Mouse (Mus musculus) adrenal gland, postnatal 4 days (tissue): Measurements from ENCODE around the gene Atp10a. TPM values are rescaled to one million over a fixed set of nuclear protein-coding genes. Genes with fewer than 3 reads are reported as not detected.

Experiments
- DNase-seq, 2 experiments: peaks; one replicate each; pipeline ENCODE4 v3.0.0; 2021 to 2022; ENCODE audit warnings: low spot score in 2 of 2, mixed read lengths in 2 of 2
- total RNA-seq, 2 experiments: library from RNA; stranded (reverse); gene quantifications; 2 replicates each; pipeline ENCODE4 v1.2.3; 2021

Gene Atp10a
- total RNA-seq, 2 experiments from 2014 or later, result 37.8 to 42.1 TPM

DNA sequence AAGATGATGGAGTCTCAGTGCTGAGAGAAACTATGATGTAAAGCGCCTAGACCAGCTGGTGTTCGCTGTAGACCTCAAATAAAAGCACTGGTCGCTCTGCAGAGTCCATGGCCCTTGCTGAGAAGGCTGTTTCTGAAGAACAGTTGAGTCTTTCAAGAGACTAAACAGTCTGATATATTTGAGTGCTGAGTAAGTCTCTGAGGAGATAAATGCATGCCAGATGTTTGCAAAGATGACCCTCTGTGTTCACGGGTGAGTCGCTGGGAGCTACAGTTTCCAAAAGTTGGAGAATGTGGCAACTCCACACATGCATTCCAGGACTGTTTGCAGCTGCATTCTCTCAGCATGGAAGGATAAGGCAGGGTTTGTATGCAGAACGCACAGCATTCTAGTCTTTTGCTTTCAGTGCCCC lies 77.5 kb downstream of the Atp10a start:
- DNase-seq, result no peak

DNA sequence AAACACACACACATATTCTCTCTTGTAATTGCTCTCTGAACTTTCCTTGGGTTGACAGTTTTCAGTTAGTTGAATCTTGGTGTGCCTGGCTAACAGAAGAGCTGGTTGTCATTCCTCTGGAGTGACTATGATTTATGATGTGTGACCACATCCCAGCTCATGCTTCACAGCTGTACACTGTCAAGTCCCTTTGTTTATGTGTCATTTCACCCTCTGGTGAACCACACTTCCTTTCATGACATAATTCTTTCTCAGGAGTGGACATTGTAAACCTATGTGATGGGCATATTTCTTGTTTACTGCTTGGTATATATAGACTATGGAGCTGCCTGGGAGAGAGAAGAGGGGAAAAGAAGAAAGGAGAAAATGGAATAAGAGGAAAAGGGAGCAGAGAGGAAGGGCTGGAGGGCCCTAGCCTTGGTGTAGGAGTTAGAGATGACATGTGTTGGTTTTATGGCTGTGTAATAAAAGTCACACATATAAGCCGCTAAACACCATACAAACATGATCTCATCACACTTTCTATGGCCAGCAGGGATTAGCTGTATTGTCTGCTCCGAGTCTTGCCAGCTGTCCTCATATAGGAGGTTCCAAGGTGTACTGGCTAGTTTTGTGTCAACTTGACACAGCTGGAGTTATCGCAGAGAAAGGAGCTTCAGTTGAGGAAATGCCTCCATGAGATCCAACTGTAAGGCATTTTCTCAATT lies 81.0 kb downstream of the Atp10a start:
- no peak for DNase-seq

DNA sequence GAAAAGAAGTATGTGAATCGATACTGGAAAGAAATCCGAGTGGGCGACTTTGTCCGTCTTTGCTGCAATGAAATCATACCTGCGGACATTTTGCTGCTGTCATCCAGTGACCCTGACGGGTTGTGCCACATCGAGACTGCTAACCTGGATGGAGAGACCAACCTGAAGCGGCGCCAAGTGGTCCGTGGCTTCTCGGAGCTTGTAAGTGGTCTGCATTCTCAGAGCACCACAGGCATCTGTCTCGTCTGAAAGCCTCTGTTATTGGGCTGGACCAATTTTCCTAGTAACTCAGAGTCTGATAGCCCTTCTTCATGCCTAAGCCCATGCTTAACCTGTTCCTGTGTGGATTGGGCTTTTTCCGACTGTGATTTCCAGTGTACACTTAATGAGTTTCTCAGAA lies 84.2 kb downstream of the Atp10a start:
- no peak for DNase-seq

DNA sequence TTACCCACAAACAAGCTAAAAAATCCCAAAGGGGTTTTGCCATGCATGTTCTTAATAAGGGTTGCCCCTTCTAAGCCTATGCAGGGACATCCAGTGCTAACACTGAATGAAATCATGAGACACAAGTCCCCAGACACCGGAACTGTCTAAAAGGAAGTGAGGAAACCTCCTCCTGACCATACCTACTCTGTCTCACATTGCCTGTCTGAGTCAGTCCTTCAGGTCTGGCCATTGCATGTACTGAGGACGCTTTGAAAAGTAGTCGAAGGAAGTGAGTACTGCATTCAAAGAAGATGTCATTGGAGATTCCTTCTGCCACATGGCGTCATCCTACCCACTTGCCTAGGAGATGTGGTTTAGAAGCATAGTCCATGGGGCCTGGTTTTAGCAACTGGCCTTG lies 84.9 kb downstream of the Atp10a start:
- DNase-seq, result no peak

DNA sequence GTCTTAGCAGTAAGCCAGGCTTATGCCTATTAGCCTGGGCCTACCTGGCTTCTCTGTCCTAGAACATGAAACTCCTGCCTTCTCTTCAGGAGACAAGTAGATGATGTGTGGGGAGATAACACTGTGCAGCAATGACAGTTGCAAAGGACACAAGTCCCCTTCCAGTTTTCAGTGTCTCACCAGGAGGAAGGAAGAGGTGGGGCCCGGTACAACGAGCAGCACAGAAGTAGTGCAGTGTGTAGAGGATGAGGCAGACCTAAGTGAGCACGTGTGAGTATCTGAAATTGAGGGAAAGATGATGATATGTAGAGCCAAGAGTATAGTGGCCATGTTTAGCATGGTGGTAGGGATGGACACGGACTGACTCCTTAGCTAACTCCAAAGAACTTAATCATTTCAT lies 86.0 kb downstream of the Atp10a start:
- DNase-seq, result no peak

DNA sequence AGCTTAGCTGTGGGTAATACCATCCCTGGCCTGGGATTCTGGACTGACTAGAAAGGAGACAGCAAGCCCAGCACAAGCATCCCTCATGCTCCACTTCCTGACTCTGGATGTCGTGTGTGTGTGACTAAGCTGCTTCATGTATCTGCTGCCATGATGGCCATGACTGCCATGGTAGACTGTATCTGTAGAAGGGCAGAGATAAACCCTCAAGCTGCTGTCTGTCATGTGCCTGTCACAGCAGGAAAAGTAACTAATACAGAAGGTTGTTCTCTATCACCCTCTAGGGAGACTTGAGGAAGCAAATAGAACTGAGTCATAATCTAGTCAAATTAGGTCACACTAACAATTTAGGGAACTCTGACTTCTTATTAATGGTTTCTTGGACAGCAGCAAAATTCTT lies 86.7 kb downstream of the Atp10a start:
- no peak for DNase-seq

DNA sequence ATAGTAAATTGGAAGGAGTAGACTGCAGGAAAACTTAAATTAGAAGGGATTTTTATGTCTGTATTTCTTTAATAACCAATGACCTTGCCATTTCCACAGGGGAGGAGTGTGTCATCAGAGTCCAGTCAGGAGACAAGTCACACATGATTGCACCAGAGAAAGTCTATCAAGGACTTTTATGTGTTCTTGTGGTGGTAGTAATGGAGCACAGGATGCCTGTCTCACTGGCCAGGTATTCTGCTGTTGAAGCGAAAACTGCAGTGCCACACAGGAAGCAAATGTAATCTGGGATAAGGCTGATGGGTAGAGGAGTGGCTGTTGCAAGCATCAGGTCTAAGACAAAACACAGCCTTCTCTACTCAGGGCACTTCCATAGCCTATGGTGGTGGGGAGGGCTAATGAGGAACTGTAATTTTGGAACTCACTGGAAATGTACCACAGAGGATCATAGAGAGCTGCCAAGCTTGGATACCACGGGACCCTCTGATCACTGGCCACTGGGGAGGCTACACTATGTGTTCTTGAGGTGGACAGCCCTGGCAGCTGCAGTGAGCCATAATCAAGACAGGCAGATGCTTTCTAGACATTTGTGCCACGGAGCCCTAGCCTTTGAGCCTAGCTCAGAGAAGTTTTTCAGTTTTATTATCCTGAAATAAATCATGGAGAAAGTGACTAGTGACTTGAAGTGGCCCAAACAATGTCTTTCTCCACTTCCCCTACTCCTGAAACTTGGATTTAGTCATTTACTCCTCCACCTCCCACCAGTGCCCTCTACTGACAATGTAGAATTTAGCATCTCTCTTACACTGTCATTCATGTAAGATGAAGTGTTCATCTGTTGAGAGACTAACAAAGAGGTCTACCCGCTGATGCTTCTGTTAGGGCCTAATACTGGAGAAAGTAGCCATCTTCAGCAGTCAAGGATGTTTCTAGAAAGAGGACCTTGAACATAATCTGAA lies 87.7 kb downstream of the Atp10a start:
- DNase-seq, result no peak

DNA sequence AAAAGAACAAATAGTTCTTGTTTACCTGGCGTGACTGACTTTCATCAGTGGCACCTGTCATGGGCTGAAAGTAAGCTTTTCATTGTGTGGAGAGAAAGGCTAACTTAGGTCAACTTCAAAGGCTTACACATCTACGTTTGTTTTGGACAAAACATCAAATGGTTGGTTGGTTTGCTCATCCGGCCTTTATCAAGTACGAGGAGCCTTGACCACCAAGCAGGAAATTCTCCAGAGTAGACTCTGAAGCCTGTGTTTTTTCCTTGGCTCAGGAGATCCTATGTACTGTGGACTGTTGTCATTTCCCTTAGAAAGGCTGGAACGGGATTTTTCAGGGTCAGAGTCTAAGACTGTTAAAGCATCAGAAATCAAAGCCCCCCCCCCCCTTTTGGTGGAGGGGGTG lies 90.9 kb downstream of the Atp10a start:
- no peak for DNase-seq

DNA sequence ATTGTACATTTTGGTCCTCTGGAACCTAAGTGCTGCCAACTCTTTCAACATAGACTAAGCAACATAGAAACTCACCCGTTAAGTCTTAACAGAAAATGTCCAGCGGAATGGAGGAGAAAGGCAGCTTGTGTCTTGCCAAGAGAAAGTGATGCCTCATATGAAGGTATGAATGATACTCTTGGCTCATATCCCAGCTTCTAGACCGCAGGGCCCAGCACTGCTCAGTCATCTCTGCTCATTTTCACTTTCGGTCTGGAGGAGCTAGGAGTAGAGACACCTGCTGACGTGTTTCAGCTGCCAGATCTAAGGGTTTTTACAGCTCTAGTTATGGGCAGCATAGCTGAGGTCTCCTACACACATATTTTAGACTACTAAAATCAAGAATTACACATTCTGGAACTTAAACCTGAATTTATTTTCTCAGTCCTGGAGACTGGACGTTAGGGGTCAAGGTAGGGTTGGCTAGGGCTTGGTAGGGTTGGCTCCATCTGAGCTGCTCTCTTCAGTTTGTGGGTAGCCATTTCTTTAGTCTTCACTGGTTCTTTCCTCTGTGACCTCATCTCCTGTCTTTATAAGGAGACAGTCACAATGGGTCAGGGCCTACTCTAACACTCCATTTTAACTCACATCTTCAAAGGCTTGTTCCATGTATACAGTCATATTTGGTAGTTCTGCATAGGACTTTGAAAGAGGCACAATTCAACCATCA lies 94.1 kb downstream of the Atp10a start:
- no peak for DNase-seq

DNA sequence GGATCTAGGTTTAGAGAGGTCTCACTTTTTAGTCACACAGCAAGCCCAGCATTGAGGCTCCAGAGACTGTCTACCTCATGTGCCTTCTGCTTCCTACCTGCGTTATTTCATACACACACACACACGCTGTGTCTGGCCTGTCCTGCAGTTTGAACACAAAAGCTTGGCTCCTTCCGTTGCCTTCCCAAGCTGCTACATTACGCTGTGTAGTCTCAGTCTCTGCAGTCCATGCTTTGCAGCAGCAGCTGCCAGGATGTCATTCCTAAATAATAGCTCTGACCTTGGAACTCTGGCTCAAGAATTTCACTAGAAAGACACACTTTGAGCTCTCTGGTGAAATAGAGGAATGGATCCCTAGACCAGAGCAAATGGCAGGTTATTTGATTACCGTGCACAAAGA lies 96.1 kb downstream of the Atp10a start:
- DNase-seq, result no peak

DNA sequence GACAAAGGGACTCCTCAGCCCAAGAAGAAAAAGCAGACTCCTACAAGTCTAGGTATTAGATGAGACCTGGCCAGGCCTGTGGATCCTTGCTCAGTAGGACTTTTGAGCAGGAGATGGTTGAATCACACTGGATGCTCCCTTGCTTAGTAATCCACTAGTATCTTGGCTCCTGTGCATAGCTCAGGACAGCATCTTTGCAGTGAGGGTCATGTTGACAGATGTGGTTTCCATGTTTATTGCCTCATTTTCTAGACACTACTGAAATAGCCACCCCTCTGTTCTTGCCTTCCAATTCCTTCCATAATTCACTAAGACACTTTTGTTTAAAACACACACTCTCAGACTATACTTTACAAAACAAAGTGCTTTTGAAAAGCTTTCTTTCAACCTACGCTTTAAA lies 98.1 kb downstream of the Atp10a start:
- no peak for DNase-seq

DNA sequence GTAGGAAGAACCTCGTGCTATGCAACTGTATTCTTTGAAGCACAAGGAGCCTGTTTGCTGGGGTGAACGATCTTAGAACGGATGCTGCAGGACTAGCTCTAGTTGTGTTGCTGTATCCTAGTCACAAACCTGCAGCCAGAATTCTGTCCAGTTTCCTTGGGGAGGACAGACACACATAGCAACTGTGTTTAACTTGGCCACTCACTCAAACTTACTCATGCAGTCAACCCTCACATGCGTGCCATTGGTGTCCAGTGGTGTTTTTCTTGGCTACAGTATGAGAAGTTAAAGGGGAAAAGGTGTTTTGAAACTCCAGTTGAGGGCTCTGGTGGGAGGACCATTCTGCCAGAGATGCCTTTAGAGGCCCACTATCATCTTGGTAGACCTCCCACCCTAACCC lies 98.6 kb downstream of the Atp10a start:
- DNase-seq, result no peak

DNA sequence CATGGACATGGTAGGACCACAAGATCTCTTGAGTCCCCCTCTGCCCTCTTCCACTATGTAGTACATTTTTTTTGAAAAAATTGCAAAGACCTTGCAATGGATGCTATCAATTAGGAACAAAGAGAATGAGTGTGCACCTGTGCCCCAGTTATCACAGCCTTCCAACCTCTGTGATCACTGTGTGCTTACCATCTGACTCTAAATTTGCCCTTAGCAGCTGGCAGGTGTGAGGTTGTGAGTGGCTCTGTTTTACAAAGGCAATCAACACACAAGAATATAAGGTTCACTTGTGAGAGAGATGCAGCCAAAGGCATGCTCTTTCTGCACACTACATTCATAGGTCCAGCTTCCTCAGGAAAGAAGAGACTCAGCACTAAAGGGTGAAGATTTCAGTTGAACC lies 99.1 kb downstream of the Atp10a start:
- no peak for DNase-seq

DNA sequence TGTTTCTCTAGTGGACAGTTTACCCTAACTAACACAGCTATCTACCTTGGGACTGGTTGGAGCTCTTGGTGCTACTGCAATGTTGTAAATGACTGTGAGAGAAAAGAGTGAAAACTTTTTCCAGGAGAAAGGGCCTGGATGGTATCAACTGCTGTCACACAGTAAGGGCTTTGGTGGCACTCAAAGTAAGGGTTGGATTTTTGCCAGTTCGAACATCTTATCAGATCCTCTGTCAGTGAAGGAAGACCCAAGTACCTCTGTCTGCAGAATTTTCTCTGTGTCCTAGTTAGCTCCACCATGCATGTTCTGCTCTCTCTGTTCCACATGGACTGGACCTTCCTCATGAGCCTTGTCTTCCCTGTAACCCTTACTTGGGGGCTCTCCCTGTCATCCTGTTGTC lies 99.9 kb downstream of the Atp10a start:
- DNase-seq, result no peak

DNA sequence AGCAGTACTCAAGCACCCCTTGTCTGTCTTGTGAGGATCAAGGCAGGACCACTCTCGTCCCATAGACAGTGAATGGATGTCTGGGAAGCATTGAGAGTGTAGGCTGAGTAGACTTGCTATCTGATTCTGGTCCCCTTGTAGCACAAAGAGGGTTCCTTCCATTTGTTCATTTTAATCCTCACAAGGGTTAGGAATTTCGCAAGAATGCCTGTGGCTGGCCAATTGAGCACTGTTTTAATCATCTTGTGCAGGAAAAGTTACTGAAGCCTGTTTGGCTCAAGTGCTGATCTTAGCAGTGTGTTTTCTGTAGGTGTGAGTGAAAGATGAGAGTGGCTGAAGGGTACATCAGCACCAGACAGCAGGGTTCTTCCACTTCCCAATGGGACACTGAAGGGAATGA lies 101.4 kb downstream of the Atp10a start:
- DNase-seq, result no peak

DNA sequence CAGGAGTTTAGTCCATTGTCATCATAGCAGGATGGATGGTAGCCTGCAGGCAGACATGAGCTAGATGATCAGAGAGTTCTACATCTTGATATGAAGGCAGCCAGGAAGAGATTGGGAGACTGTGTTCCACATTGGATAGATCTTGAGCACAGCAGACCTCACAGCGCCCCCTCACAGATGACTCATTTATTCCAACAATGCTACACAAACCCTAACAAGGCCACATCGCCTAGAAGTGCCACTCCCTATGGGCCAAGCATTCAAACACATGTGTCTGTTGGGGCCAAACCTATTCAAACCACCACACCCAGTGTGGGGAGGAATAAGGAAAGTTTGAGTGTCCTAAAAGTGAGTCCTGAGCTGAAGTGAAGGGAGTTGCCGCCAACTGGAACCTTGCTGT lies 102.4 kb downstream of the Atp10a start:
- DNase-seq, result no peak

DNA sequence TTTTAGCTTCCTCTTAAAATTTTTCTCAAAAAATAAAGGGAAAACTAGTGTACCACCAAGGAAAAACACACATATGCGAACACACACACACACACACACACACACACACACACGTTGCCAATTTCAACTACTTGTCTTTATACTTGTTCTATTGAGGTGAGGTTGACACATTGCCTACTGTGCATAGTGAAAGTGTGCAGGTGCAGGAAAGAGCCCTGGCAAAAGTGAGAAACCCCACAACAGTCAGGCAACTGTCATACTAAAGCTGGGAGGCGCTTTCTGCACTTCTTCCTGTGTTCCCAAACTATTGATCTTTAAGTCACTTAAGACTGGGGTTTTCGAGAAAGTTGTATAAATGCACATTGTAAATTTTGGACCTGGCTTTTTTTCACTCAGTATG lies 103.3 kb downstream of the Atp10a start:
- no peak for DNase-seq

DNA sequence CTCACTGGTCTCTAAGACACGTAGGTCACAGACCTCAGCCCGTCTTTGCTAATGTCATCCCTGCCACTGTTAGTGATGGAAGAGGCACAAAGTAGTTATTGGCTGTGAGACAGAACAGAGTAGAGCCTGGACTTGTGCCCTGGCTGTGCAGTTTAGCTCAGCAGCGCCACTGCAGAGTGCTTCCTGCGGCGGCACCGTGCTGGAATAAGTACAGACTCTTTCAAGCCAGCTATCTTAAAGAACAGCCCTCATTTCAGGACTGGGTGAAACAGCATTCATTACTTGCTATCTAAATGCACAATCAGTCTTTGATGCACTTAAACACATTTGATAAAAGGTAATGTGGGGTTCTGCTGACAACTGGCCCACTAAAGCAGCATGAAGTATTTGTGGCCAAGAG lies 111.3 kb downstream of the Atp10a start:
- no peak for DNase-seq

DNA sequence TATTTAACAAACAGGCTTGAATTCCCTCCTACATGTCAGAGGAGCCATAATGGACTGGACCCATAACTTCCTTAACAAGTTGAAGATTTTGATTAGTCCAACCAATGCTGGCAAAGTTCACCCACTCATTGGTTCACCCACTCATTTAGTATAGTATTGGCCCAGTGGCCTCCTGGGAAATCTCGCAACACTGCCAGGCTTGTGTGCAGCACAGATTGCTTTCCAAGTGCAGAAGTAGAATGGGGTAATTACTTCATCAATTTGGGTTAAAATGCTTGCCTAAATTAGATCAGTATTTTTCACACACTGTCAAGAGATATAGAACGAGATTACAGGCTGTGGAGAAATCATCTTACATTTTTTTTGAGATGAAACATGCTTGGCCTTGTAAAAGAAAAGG lies 112.3 kb downstream of the Atp10a start:
- DNase-seq, result no peak

DNA sequence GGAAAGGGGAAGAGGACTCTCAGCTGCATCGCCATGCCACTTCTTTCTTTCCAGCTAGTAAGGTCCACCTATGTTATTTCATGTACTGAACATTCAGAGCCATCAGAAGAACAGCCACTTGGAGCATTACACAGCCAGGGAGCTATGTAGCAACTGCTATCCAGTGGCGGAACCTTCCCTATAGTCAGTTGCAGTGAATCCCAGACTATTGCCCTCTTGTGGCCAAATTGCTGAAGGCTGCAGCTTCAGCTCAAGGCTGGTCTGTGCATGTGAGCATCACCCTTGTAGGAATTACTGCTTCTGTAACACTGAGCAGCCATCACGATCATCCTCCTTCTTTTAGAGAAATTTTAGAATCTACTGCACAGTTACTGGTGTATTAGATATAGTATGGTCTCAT lies 114.3 kb downstream of the Atp10a start:
- DNase-seq, result no peak

DNA sequence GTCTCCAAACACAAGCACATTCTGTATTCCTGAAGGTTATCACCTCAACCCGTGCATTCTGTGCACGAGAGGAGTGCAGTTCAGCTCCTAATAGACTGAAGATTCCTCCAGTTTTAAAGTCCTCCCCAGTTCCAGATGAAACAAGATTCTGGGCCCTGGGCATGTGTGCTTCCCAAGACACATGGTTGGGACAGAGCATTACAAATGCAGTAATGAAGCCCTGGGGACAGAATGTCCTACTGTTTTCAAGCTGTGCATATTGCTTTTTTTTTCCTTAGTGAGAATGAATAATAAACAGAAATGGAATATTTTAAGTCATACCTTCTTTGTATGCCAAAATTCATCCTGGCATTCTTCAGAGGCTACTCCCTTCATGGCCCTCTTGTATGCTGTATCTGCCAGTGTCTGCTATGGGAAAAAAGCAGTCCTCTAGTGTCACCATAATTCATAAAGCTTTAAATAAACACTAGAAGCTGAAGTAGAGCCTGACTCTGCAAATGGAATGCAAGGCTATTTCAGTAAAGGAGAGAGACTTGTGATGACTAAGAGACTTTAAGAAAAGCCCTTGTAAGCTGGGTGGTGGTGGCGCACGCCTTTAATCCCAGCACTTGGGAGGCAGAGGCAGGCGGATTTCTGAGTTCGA lies 116.2 kb downstream of the Atp10a start:
- no peak for DNase-seq

DNA sequence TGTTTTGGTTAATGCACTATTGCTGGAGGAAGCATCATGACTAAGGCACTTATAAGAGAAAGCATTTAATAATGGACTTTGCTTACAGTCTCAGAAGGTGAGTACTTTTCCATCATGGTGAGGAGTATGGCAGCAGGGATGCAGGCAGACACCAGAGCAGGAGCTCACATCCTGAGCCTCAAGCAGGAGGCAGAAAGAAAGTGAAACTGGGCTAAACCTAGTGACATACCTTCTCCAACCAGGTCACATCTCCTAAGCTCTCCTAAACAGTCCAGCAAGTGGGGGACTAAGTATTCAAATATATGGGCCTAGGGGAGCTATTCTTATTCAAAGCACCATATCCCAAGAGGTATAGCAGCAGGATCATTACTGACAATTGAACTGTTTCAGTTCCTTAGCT lies 123.2 kb downstream of the Atp10a start:
- DNase-seq, result no peak
